Mouse (Mus musculus) natural killer cell, adult 2 months (primary cell): ENCODE measurements around the gene Olfr825.
"Not testable (repeated sequence)": the region's sequence is repeated elsewhere in the genome, so short reads cannot be mapped to it uniquely, and the experiment has no call there.

Experiments used
- DNase-seq, 2 experiments: peaks; one replicate each; pipeline ENCODE4 v3.0.0; 2022; ENCODE audit warnings: low spot score in 2 of 2

The Olfr825 gene

DNA sequence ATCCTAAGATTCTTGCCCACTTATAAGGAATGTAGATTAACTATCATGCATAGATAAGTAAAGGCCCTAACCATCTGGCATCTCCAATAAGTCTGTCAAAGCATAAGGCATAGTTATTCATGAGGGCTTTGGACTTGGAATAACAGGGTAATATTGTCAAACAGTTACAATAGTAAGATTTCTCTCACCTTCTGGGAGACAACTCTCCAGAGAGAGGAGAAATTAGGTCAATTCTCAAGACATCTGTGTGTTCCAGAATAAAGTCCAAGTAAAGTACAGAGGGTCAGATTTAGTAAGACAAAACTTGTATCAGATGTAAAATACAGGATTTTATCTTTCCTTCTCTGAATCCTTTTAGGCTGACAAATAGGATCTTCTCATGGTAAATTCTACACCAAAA lies at the start of gene Olfr825:
Gene Olfr825 (minus strand): TSS at position 101 of the 400 bp plus-strand sequence.
- no peak for DNase-seq

DNA sequence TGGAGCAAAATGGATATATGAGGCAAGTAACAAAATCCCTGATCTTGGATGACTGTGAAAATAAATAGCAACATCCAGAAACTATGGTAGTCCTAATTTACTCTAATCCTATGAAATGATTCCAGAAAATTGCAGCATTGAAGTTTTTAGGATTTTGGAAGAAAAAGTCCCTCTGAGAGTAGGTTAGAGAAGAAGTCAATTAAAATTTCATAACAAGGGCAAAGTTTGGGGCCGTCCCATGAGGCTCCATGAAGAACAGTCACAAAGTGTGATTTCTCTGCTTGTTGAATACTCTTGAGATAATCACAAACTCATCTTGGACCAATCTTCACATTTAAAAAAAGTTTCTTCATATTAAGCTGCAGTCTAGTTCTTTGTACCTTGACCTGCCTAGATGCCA lies 47.7 kb upstream of the Olfr825 start, which contains the start of gene Olfr827:
Gene Olfr827 (minus strand): TSS at position 101 of the 400 bp plus-strand sequence.
- no peak for DNase-seq

DNA sequence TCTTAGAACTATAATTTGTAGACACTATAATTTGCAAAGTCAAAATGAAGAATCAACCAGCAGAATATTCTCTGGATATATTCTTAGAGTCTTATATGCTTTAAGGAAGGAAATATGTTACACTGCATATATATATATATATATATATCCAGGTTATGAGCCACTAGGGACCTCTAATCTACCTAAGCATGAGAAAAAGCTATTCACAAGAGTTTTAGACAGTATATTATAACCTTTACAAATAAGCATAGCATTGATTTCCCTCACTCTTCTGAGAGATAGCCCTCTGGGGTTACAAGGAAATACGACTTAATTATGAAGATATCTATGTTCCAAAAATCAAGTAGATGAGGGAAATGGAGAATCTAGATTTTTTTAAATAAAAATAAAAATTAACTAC lies 17.5 kb upstream of the Olfr825 start, which contains the start of gene Olfr826:
Gene Olfr826 (minus strand): TSS at position 101 of the 400 bp plus-strand sequence.
- no peak for DNase-seq

DNA sequence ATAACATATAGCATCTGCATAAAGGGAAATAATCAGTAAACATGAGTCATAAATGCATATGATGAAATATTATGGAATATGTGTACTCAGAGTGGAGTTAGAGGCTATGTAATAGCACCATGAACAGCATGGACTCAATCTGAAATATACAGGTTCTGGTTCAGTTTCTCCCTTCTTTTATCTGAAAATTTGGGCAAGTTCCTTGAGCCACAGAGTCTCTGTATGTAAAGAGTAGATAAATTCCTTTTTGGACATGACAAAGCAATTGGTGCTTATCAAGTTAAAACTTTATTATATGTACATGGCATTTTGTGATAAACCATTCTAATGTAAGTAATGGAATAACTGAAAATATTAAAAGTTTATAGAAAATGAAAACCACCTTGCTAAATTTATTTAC lies 1.4 kb downstream of the Olfr825 start:
- DNase-seq = no peak

DNA sequence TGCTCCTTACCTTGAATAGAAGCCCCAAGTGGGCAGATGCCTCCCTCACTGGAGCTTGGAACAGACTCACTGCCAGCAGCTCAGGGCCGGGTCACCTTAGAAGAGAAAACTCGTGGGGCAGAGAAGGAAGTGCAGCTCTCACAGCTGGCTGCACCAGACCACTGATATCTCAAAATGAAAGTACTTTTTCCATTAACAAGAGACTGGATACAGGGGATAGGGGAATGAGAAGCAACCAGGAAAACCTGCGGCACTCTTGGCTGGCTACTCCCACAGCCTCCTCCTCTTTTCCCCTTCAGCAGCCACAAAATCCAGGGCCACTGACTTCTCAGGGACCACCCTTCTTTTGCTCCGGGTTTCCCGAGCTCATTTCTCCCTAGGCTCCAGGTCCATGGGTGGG lies 22.4 kb downstream of the Olfr825 start:
- DNase-seq = no peak

DNA sequence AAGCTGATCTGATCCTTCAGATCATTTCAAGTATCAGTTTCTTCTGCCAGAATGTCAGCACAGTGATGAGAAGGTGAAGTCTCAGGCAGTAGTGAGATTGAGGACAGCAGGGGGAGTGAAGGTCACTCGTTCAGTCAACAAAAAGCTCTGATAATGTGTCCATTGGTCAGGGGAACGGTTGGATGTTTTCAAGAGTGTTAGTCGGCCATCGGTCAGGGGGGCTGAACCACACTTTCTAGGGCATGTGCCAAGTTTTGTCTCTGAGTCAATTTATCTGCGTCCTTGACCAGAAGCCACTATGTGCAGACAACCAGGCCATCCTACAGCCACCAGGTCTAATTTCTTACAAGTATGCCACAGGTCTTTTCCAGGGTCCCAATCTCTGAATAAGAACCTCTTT lies 24.1 kb downstream of the Olfr825 start:
- DNase-seq = not testable (repeated sequence)

DNA sequence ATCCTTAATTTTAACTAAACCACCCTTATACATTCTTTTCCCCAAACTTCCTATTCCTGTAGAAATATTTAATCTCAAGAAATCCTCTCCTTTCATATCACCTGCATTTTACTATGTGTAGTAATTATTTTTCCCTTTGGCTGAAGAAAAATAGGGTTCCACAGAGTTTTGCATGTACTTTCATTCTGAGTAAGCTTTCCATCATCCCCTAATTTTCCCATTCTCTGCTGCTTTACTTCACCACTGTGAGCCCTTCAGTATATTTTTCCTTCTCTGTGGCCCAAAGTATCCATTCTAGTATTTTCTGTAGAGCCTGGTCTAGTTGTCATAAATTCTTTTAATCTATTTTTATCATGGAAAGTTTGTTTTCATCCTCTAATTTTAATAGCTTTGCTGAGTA lies 31.8 kb downstream of the Olfr825 start:
- no peak for DNase-seq

DNA sequence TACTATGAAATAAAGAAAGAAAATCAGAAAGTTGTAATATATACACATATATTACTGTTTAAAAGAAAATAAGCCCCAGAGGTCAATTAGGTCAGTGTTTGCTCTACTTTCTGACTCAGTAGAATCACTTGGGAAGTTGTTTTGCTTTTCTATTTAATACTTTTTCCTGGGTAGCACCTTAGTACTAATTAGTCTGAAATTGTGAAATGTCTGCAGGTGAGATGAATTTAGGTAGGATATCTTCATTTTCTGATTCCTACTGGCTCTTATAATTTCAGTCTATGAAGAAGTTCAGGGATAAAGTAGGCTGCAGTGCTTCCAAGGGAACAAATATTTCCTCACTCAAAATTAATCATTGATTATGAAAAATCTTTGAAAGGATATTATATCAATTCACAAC lies 36.7 kb downstream of the Olfr825 start, which contains the start of gene Olfr824:
Gene Olfr824 (minus strand): TSS at position 101 of the 400 bp plus-strand sequence.
- DNase-seq = not testable (repeated sequence)

DNA sequence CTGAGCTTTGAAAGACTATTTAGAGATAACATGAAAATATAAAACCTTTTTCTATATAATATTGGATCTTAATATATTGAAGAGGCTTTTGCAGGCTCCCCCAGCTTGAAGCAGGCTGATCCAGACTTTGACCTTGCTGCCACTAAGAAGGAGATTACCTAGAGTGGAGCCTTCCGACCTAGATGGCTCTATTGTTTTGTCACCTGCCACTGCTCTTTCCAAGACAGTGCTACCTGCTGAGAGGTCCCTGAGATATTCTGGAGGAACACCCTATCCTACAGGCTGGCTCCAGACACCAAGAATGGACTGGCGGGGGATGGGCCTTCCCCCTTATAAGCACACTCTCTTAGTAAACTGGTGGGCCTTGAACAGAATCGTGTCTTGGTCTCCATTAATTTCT lies 50.5 kb downstream of the Olfr825 start:
- not testable (repeated sequence) for DNase-seq

DNA sequence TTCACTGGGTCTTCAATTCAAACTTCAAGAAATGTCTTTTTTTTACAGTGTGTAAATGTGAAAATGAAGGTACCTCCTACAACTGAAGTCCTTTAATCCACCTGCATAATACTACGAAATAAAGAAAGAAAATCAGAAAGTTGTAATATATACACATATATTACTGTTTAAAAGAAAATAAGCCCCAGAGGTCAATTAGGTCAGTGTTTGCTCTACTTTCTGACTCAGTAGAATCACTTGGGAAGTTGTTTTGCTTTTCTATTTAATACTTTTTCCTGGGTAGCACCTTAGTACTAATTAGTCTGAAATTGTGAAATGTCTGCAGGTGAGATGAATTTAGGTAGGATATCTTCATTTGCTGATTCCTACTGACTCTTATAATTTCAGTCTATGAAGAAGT lies 51.3 kb downstream of the Olfr825 start, which contains the start of gene Olfr823:
Gene Olfr823 (minus strand): TSS at position 101 of the 400 bp plus-strand sequence.
- DNase-seq = not testable (repeated sequence)
